Mouse (Mus musculus): ENCODE data around the gene Syne1.

DNA sequence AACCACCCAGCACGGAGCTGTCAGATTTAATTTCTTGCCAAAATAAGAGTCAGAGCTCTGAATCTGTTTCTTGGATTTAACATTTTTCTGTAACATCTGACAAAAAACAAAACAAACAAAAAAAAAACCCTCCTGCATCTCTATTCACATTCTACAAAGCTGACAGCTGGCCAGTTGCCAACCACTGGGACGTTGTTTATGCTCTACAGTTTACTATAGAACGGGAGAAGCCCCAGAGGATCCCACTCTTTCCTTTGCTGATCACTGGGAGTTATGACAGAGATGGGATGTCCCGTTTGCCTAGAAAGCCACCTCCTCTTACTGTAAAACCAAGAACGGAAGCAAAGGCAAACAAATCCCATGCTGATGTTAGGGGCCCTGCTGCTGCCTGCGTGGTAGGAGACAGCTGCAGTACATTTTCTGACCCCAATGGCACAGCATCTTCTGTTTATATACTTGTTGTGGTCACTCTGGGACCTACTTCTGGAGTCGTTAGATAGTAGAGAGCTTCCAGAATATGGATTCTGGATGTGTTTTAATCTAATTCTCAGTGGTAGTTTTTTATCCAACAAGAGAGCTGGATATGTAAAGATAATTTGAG is 255.9 kb downstream of the Syne1 start:
- TF ChIP-seq CTCF (IDR thresholded peaks at IDR 0.05; ENCODE audit: borderline replicate concordance, insufficient read depth, low read length) (no peak), POLR2A (IDR thresholded peaks at IDR 0.05; ENCODE audit: low read depth, low read length) (no peak)
